Mouse (Mus musculus) stomach, adult 2 months (tissue): Measurements from ENCODE around the gene Zfp850. TPM values are rescaled to one million over a fixed set of nuclear protein-coding genes. Genes with fewer than 3 reads are reported as not detected.

Source experiments
- polyA plus RNA-seq: library from polyadenylated mRNA; depleted of rRNA; stranded (reverse); fragments of >200 nt; gene quantifications from 2 replicates; pipeline ENCODE4 v1.2.3, GENCODE M21; 2012; rRNA removed

Zfp850 gene
- 0.02 and 0.08 TPM in 2 replicates for polyA plus RNA-seq

DNA sequence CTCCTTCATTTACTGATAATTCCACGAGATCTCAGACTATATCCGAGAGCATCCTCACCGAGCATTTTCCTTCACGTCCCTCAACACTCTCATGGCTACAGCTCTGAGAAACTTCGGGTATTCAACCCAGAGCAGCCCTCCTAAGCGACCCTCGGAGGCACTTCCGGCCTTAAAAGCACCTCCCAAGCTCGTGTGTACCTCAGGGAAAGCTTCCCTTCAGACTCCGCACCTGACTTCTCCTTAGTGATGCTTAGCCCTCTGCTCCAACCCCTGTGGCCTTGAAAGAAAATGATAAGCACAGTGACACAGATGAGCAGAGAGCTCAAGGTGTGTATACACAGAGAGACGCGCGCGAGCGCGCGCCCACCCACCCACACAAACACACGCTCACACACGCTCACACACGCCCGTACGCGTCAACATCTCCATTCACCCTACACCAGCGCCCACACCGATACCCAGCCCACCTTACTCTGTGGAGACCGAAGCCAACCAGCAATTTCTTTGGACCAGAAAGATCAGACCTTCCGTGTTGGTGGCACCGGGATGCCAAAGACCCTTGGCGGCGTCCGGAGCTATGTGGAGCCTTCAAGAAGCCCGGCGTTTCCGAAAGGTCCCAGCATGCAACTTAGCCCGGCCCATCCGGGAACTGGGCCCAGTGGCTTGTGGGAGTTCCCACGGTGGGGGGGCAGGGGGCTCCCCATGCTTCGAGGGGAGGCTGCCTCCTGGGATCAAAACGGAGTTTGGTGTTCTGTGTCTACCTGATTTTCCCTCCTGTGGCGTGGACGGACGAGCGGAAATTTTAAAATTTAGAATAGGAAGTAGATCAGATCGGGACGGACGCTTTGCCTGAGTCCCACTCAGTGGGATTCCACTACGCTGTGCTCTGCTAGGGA lies at the start of gene Zfp850:
Zfp850 (minus strand) TSS at position 567 of the 896 bp plus-strand sequence.

GRCm38 (mm10) chr7:28049476-28050409 lies 35.8 kb upstream of the Zfp850 start, which contains the start of gene Psmc4:
Gene Psmc4 (minus strand): TSS chr7:28050101.

DNA sequence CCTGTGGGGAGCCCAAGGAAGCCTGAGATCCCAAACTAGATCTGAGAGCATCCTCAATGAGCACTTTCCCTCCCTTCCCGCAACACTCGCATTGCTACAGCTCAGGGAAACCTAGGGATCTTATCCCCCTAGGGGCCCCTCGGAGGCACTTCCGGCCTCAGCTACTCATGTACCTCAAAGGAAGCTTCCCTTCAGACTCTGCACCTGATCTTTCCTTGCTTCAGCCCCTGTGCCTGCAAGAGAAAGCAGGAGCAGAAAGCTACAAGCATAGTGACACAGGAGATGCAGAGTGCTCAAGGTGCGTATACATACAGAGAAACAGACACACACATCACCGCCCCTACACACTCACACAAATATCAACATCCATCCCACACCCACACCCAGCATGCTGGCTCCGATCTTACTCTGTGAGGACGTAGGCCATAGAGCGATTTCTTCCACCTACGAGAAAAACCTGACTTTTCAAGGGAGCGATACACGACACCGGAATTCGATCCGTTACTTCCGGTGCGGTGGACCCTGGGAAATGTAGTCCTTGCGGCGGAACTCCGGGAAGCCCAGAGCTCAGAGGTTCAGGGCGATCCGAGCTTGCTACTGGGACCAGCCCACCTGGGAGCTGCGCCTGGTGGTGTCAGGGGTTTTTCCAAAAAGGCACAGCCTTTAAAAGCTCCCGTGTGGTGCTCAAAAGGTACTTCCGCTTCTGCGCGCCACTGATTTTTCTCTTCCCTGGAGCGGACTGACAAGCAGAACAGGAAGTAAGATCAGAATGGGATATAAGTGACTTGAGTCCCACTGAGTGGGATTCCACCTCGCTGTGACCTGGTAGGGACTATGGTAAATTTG lies 35.0 kb downstream of the Zfp850 start, which contains the start of gene Zfp780b:
Zfp780b (minus strand) TSS at position 489 of the 846 bp plus-strand sequence.

Other genes with a start within 250 kb of the Zfp850 start
- gene Zfp626, start 206.9 kb downstream of the Zfp850 start, polyA plus RNA-seq, result 0.08 and 0.10 TPM in 2 replicates
- 0.02 and 0.05 TPM in 2 replicates for gene Zfp59, start 175.5 kb downstream of the Zfp850 start, polyA plus RNA-seq
- gene Zfp607a, start 156.6 kb downstream of the Zfp850 start, polyA plus RNA-seq, result 0.09 and 0.11 TPM in 2 replicates
- 0.01 and 0.31 TPM in 2 replicates for gene Zfp974, start 84.7 kb downstream of the Zfp850 start, polyA plus RNA-seq
- 0.11 and 0.30 TPM in 2 replicates for gene Zfp780b, start 34.9 kb downstream of the Zfp850 start, polyA plus RNA-seq
- 43.1 and 46.4 TPM in 2 replicates for gene Psmc4, start 36.0 kb upstream of the Zfp850 start, polyA plus RNA-seq
- 108 and 143 TPM in 2 replicates for gene Fcgbp, start 57.1 kb upstream of the Zfp850 start, polyA plus RNA-seq
- 0.01 and 0.03 TPM in 2 replicates for gene 9530053A07Rik, start 115.4 kb upstream of the Zfp850 start, polyA plus RNA-seq
- gene Fbl, start 155.6 kb upstream of the Zfp850 start, polyA plus RNA-seq, result 13.0 and 31.1 TPM in 2 replicates
- 24.2 and 25.2 TPM in 2 replicates for gene Dyrk1b, start 165.4 kb upstream of the Zfp850 start, polyA plus RNA-seq